Mouse (Mus musculus): ENCODE measurements around the gene Gdf9. TPM values are rescaled to one million over a fixed set of nuclear protein-coding genes. Genes with fewer than 3 reads are reported as not detected.

The Gdf9 gene
- polyA plus RNA-seq (2012; rRNA removed; ENCODE audit: low replicate concordance), result 1.2 and 1.8 TPM in 2 replicates

GRCm38 (mm10) chr11:53430670-53431346, at the start of gene Gdf9, which contains the start of gene Uqcrq:
Gene Gdf9 (plus strand): TSS chr11:53431023.
Gene Uqcrq (minus strand): TSS chr11:53430831.

GRCm38 (mm10) chr11:53423036-53423435, 7.8 kb upstream of the Gdf9 start, which contains the start of gene Leap2:
Gene Leap2 (minus strand): TSS chr11:53423170.

GRCm38 (mm10) chr11:53456474-53457371, 25.9 kb downstream of the Gdf9 start, which contains the start of the genes Gm10447 and Shroom1:
Gene Gm10447 (minus strand): TSS chr11:53457110.
Gene Shroom1 (plus strand): TSS chr11:53457205.

GRCm38 (mm10) chr11:53469968-53470695, 39.3 kb downstream of the Gdf9 start, which contains the start of gene Gm9837:
Gene Gm9837 (minus strand): TSS chr11:53470479.

GRCm38 (mm10) chr11:53479783-53480301, 49.0 kb downstream of the Gdf9 start, which contains the start of the genes Gm9945 and Sowaha:
Gene Gm9945 (plus strand): TSS chr11:53480166.
Gene Sowaha (minus strand): TSS chr11:53480274.

Other genes with a start within 250 kb of the Gdf9 start
- gene Hspa4, start 130.6 kb upstream of the Gdf9 start, polyA plus RNA-seq (2012; rRNA removed; ENCODE audit: low replicate concordance), result 19.7 and 35.9 TPM in 2 replicates
- 5.2 and 9.7 TPM in 2 replicates for gene Zcchc10, start 106.3 kb upstream of the Gdf9 start, polyA plus RNA-seq (2012; rRNA removed; ENCODE audit: low replicate concordance)
- gene Aff4, start 80.2 kb upstream of the Gdf9 start, polyA plus RNA-seq (2012; rRNA removed; ENCODE audit: low replicate concordance), result 12.0 and 34.4 TPM in 2 replicates
- 0.44 TPM in 1 of 2 replicates, not detected in the other for gene Leap2, start 7.9 kb upstream of the Gdf9 start, polyA plus RNA-seq (2012; rRNA removed; ENCODE audit: low replicate concordance)
- 812 and 888 TPM in 2 replicates for gene Uqcrq, start 192 bp upstream of the Gdf9 start, polyA plus RNA-seq (2012; rRNA removed; ENCODE audit: low replicate concordance)
- 0.56 and 0.69 TPM in 2 replicates for gene Gm10447, start 26.1 kb downstream of the Gdf9 start, polyA plus RNA-seq (2012; rRNA removed; ENCODE audit: low replicate concordance)
- gene Shroom1, start 26.2 kb downstream of the Gdf9 start, polyA plus RNA-seq (2012; rRNA removed; ENCODE audit: low replicate concordance), result 5.9 and 8.6 TPM in 2 replicates
- gene Gm9837, start 39.5 kb downstream of the Gdf9 start, polyA plus RNA-seq (2012; rRNA removed; ENCODE audit: low replicate concordance), result not detected in 2 replicates
- not detected in 2 replicates for gene Gm9945, start 49.1 kb downstream of the Gdf9 start, polyA plus RNA-seq (2012; rRNA removed; ENCODE audit: low replicate concordance)
- gene Sowaha, start 49.3 kb downstream of the Gdf9 start, polyA plus RNA-seq (2012; rRNA removed; ENCODE audit: low replicate concordance), result 0.06 and 0.10 TPM in 2 replicates
- gene Sept8, start 88.2 kb downstream of the Gdf9 start, polyA plus RNA-seq (2012; rRNA removed; ENCODE audit: low replicate concordance), result 31.3 and 35.0 TPM in 2 replicates
- 3.7 and 10.5 TPM in 2 replicates for gene Kif3a, start 136.4 kb downstream of the Gdf9 start, polyA plus RNA-seq (2012; rRNA removed; ENCODE audit: low replicate concordance)
- gene Il4, start 187.6 kb downstream of the Gdf9 start, polyA plus RNA-seq (2012; rRNA removed; ENCODE audit: low replicate concordance), result 0.63 TPM in 1 of 2 replicates, not detected in the other
- 0.16 and 0.18 TPM in 2 replicates for gene Il13, start 203.7 kb downstream of the Gdf9 start, polyA plus RNA-seq (2012; rRNA removed; ENCODE audit: low replicate concordance)